Mouse (Mus musculus): ENCODE measurements around the gene Gm20489. TPM values are rescaled to one million over a fixed set of nuclear protein-coding genes. Genes with fewer than 3 reads are reported as not detected.

Gm20489 gene
- total RNA-seq (2021) = not detected

GRCm38 (mm10) chrX:101268755-101269124 is at the start of gene Gm20489:
Gene Gm20489 (minus strand): TSS chrX:101269023.
- intact Hi-C loops (cut with DNase I) = no loop called here
- no peak for DNase-seq

GRCm38 (mm10) chrX:101313625-101314359 is 45.0 kb upstream of the Gm20489 start:
- intact Hi-C loops (cut with DNase I) = no loop called here
- peak; percentile 38 for DNase-seq

- intact Hi-C loops (cut with DNase I) = no loop called here
- no peak for DNase-seq
These were observed 40.5 kb upstream of the Gm20489 start for GRCm38 (mm10) chrX:101309299-101309698.

- DNase-seq = peak; percentile 35
- intact Hi-C loops (cut with DNase I) = no loop called here
These were observed 35.8 kb upstream of the Gm20489 start for GRCm38 (mm10) chrX:101304646-101305045.

- no peak for DNase-seq
- intact Hi-C loops (cut with DNase I) = no loop called here
These were observed 32.8 kb upstream of the Gm20489 start for GRCm38 (mm10) chrX:101301654-101302053.

- peak; percentile 47 for DNase-seq
- intact Hi-C loops (cut with DNase I) = no loop called here
These were observed 31.7 kb upstream of the Gm20489 start for GRCm38 (mm10) chrX:101300427-101301030.

GRCm38 (mm10) chrX:101299473-101300426 is 30.9 kb upstream of the Gm20489 start:
- peak; percentile 48 for DNase-seq
- intact Hi-C loops (cut with DNase I) = no loop called here

GRCm38 (mm10) chrX:101299055-101299454 is 30.2 kb upstream of the Gm20489 start, which contains the start of gene Nlgn3:
Gene Nlgn3 (plus strand): TSS chrX:101299168.
- intact Hi-C loops (cut with DNase I) = no loop called here
- peak; percentile 67 for DNase-seq

- DNase-seq = no peak
- intact Hi-C loops (cut with DNase I) = no loop called here
These were observed 21.3 kb upstream of the Gm20489 start for GRCm38 (mm10) chrX:101290111-101290510.

GRCm38 (mm10) chrX:101289037-101289436 is 20.2 kb upstream of the Gm20489 start:
- DNase-seq = no peak
- intact Hi-C loops (cut with DNase I) = loop anchor here (10.0 kb wide), 1 partner anchor 154 kb away; no protein-coding TSS in a partner anchor

- intact Hi-C loops (cut with DNase I) = loop anchor here (10.0 kb wide), 1 partner anchor 154 kb away; no protein-coding TSS in a partner anchor
- no peak for DNase-seq
These were observed 19.6 kb upstream of the Gm20489 start for GRCm38 (mm10) chrX:101288432-101288831.

- intact Hi-C loops (cut with DNase I) = loop anchor here (10.0 kb wide), 1 partner anchor 153 kb away; no protein-coding TSS in a partner anchor
- no peak for DNase-seq
These were observed 18.7 kb upstream of the Gm20489 start for GRCm38 (mm10) chrX:101287543-101287942.

GRCm38 (mm10) chrX:101285953-101286670 is 17.3 kb upstream of the Gm20489 start:
- intact Hi-C loops (cut with DNase I) = loop anchor here (10.0 kb wide), 1 partner anchor 151 kb away; no protein-coding TSS in a partner anchor
- DNase-seq = no peak

- peak; percentile 57 for DNase-seq
- intact Hi-C loops (cut with DNase I) = loop anchor here (10.0 kb wide), 1 partner anchor 151 kb away; no protein-coding TSS in a partner anchor
These were observed 16.7 kb upstream of the Gm20489 start for GRCm38 (mm10) chrX:101285534-101285933.

- intact Hi-C loops (cut with DNase I) = loop anchor here (10.0 kb wide), 1 partner anchor 148 kb away; no protein-coding TSS in a partner anchor
- no peak for DNase-seq
These were observed 14.0 kb upstream of the Gm20489 start for GRCm38 (mm10) chrX:101282813-101283212.

GRCm38 (mm10) chrX:101273875-101274738 is 5.3 kb upstream of the Gm20489 start, which contains the start of gene Med12:
Gene Med12 (plus strand): TSS chrX:101274030.
- peak; percentile 90 for DNase-seq
- intact Hi-C loops (cut with DNase I) = no loop called here

GRCm38 (mm10) chrX:101273410-101273809 is 4.6 kb upstream of the Gm20489 start:
- intact Hi-C loops (cut with DNase I) = no loop called here
- DNase-seq = no peak

GRCm38 (mm10) chrX:101268025-101268754 is 633 bp downstream of the Gm20489 start, which contains the start of gene Il2rg:
Gene Il2rg (minus strand): TSS chrX:101268255.
- intact Hi-C loops (cut with DNase I) = no loop called here
- DNase-seq = no peak
